Mouse (Mus musculus) central nervous system, embryonic 14 days (tissue): Measurements from ENCODE around the gene Vmn1r130. TPM values are rescaled to one million over a fixed set of nuclear protein-coding genes. Genes with fewer than 3 reads are reported as not detected.

ENCODE experiments used
- polyA plus RNA-seq: library from polyadenylated mRNA; depleted of rRNA; stranded (reverse); fragments of >200 nt; gene quantifications from 2 replicates; pipeline ENCODE4 v1.2.3, GENCODE M21; 2012; rRNA removed

Gene Vmn1r130
- polyA plus RNA-seq: not detected in 2 replicates

DNA sequence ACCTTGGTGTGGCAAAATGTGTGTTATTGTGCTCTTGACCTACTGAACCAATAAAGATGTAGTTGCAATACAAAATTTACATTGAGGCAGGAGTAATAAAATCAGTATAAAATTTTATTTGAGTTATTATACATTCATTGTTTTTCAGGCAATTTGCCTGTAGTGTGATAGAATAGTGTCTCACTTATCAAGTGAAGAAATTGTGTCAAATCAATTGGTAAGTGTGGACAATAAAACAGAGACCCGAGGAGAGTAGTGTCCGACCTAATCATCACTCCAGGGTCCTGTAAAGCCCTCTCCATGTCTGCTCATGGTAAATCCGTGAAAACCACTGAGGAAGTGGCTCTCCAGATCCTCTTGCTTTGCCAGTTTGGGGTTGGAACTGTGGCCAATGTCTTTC lies at the start of gene Vmn1r130:
Gene Vmn1r130 (plus strand): TSS at position 301 of the 400 bp plus-strand sequence.

DNA sequence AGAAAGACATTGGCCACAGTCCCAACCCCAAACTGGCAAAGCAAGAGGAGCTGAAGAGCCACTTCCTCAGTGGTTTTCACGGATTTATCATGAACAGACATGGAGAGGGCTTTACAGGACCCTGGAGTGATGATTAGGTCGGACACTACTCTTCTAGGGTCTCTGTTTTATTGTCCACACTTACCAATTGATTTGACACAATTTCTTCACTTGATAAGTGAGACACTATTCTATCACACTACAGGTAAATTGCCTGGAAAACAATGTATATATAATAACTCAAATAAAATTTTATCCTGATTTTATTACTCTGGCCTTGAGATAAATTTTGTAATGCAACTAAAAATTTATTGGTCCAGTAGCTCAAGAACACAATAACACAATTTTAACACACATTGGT lies 34.4 kb downstream of the Vmn1r130 start, which contains the start of gene Vmn1r131:
Gene Vmn1r131 (minus strand): TSS at position 101 of the 400 bp plus-strand sequence.

Other genes starting within 250 kb of the Vmn1r130 start
- gene Vmn1r125, start 239.6 kb upstream of the Vmn1r130 start, polyA plus RNA-seq: not detected in 2 replicates
- not detected in 2 replicates for gene Vmn1r126, start 210.3 kb upstream of the Vmn1r130 start, polyA plus RNA-seq
- not detected in 2 replicates for gene Vmn1r127, start 191.9 kb upstream of the Vmn1r130 start, polyA plus RNA-seq
- gene Vmn1r128, start 162.4 kb upstream of the Vmn1r130 start, polyA plus RNA-seq: not detected in 2 replicates
- gene Vmn1r129, start 150.5 kb upstream of the Vmn1r130 start, polyA plus RNA-seq: not detected in 2 replicates
- gene Gm6882, start 79.0 kb upstream of the Vmn1r130 start, polyA plus RNA-seq: not detected in 2 replicates
- gene Vmn1r131, start 34.3 kb downstream of the Vmn1r130 start, polyA plus RNA-seq: not detected in 2 replicates
- gene Vmn1r132, start 102.3 kb downstream of the Vmn1r130 start, polyA plus RNA-seq: not detected in 2 replicates
- not detected in 2 replicates for gene Gm4175, start 249.7 kb downstream of the Vmn1r130 start, polyA plus RNA-seq